Mouse (Mus musculus): ENCODE measurements around the gene Rfxank. TPM values are rescaled to one million over a fixed set of nuclear protein-coding genes. Genes with fewer than 3 reads are reported as not detected.
A peak's percentile ranks its signal among the peaks of the same experiment; 100 is the strongest.

Rfxank gene
- polyA plus RNA-seq, 2 experiments = 17.6 to 33.5 TPM

- TF ChIP-seq POLR2A (IDR thresholded peaks at IDR 0.05; ENCODE audit: borderline replicate concordance, extremely low read depth, insufficient read depth, insufficient read length) = no peak
- DNase-seq (ENCODE audit: low spot score) (no peak), ATAC-seq (ENCODE audit: low FRiP score, low read depth) (no peak)
- no peak overlapping the region for H3K9ac ChIP-seq (ENCODE audit: low read depth, low read length, severe bottlenecking)
- no peaks in the 10 kb centered on the region for H3K9me3 ChIP-seq (ENCODE audit: control insufficient read depth, low read length)
- H3K27ac ChIP-seq (replicated peaks; ENCODE audit: low read depth, low read length) = no peak overlapping the region
- H3K4me2 ChIP-seq (replicated peaks; ENCODE audit: low read depth, low read length, severe bottlenecking) = no peak overlapping the region
- H3K36me3 ChIP-seq (ENCODE audit: control insufficient read depth, insufficient read depth, low read length) = peaks cover 47% of the 10 kb centered on the region
- H3K27me3 ChIP-seq (ENCODE audit: control insufficient read depth, insufficient read depth, low read length) = no peaks in the 10 kb centered on the region
- H3K4me1 ChIP-seq (ENCODE audit: control insufficient read depth, insufficient read depth, low read length) = no peaks in the 10 kb centered on the region
- WGBS = 97% methylated on average over 4 of the region's 4 CpGs
- no peak overlapping the region for H3K4me3 ChIP-seq (replicated peaks; ENCODE audit: low read length)
Measured at GRCm38 (mm10) chr8:70179082-70179481, 40.1 kb upstream of the Rfxank start.

DNA sequence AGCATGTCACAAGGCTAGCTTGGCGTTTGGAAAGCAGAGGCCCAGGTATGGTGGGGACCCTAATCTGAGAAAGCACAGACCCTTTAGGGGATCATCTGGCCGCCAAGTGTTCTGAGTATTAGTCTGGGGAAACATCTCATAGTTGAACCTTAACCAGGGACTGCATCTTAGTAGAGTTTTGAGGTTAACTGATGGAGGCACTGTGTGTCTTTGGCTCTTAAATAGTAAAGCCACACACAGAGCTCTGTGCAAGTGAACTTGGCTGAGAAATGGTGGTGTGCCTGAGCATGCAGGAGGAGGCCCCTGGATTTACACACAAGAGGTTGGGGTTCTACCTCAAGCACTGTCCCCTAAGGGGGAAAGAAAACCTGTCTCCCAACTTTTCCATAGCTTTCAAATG is 39.3 kb upstream of the Rfxank start:
- peaks cover 2% of the 10 kb centered on the region; the same call in 1 of the 2 replicates for H3K4me1 ChIP-seq (ENCODE audit: control insufficient read depth, insufficient read depth, low read length)
- WGBS = 93% methylated on average over 2 of the region's 2 CpGs
- no peak for ATAC-seq (ENCODE audit: low FRiP score, low read depth)

GRCm38 (mm10) chr8:70174079-70174478 is 35.1 kb upstream of the Rfxank start:
- H3K9ac ChIP-seq (ENCODE audit: low read depth, low read length, severe bottlenecking) = 0 out of 2 replicates have a peak overlapping the region, but pooled peaks have one; percentile 4
- 89% methylated on average over 7 of the region's 7 CpGs for WGBS
- no peak for TF ChIP-seq POLR2A (IDR thresholded peaks at IDR 0.05; ENCODE audit: borderline replicate concordance, extremely low read depth, insufficient read depth, insufficient read length)
- H3K27ac ChIP-seq (replicated peaks; ENCODE audit: low read depth, low read length) = no peak overlapping the region
- H3K4me3 ChIP-seq (replicated peaks; ENCODE audit: low read length) = no peak overlapping the region
- no peaks in the 10 kb centered on the region for H3K27me3 ChIP-seq (ENCODE audit: control insufficient read depth, insufficient read depth, low read length)
- no peak for ATAC-seq (ENCODE audit: low FRiP score, low read depth)
- peaks cover 7% of the 10 kb centered on the region for H3K4me1 ChIP-seq (ENCODE audit: control insufficient read depth, insufficient read depth, low read length)
- H3K4me2 ChIP-seq (replicated peaks; ENCODE audit: low read depth, low read length, severe bottlenecking) = no peak overlapping the region
- no peaks in the 10 kb centered on the region for H3K9me3 ChIP-seq (ENCODE audit: control insufficient read depth, low read length)
- peaks cover 23% of the 10 kb centered on the region for H3K36me3 ChIP-seq (ENCODE audit: control insufficient read depth, insufficient read depth, low read length)
- no peak for DNase-seq (ENCODE audit: low spot score)

More for the DNA sequence above, 39.3 kb upstream of the Rfxank start:
- Histone ChIP-seq H3K9ac (ENCODE audit: low read depth, low read length, severe bottlenecking) (no peak overlapping the region), H3K36me3 (ENCODE audit: control insufficient read depth, insufficient read depth, low read length) (peaks cover 45% of the 10 kb centered on the region), H3K4me2 (replicated peaks; ENCODE audit: low read depth, low read length, severe bottlenecking) (no peak overlapping the region), H3K9me3 (ENCODE audit: control insufficient read depth, low read length) (no peaks in the 10 kb centered on the region), H3K4me3 (replicated peaks; ENCODE audit: low read length) (no peak overlapping the region), H3K27me3 (ENCODE audit: control insufficient read depth, insufficient read depth, low read length) (no peaks in the 10 kb centered on the region), H3K27ac (replicated peaks; ENCODE audit: low read depth, low read length) (no peak overlapping the region)
- DNase-seq (ENCODE audit: low spot score) = no peak
- no peak for TF ChIP-seq POLR2A (IDR thresholded peaks at IDR 0.05; ENCODE audit: borderline replicate concordance, extremely low read depth, insufficient read depth, insufficient read length)

DNA sequence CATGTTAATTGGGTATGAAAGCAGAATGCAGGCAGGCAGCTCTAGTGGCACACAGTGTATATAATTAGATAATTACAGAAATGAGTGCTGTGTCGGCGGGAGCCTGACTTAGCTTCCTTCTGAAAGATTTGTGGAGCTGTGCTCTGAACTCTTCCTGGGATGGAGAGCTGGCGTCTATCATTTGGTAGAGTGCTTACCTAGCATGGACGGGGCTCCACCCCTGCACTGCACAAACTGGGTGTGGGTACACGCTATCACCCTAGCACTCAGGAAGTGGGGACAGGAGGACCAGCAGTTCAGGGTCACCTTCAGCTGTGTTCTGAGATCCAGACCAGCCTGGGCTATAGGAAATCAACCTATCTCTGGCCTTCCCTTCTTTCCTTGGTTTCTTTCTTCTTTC is 34.4 kb upstream of the Rfxank start:
- H3K9ac ChIP-seq (ENCODE audit: low read depth, low read length, severe bottlenecking) = no peak overlapping the region
- H3K4me2 ChIP-seq (replicated peaks; ENCODE audit: low read depth, low read length, severe bottlenecking) = peak overlapping the region; percentile 60

GRCm38 (mm10) chr8:70172043-70172681 is 33.2 kb upstream of the Rfxank start, which contains the start of gene Tmem161a:
TSS of gene Tmem161a (plus strand) at chr8:70172356.
- peaks cover 7% of the 10 kb centered on the region for H3K4me1 ChIP-seq (ENCODE audit: control insufficient read depth, insufficient read depth, low read length)
- H3K4me2 ChIP-seq (replicated peaks; ENCODE audit: low read depth, low read length, severe bottlenecking) = peak within 1 kb of the TSS; percentile 60
- ATAC-seq (ENCODE audit: low FRiP score, low read depth) (peak; percentile 96), DNase-seq (ENCODE audit: low spot score) (peak; percentile 97)
- peak within 1 kb of the TSS; percentile 66 for H3K4me3 ChIP-seq (replicated peaks; ENCODE audit: low read length)
- H3K36me3 ChIP-seq (ENCODE audit: control insufficient read depth, insufficient read depth, low read length) = peaks cover 8% of the 10 kb centered on the region
- WGBS = 3% methylated on average over 27 of the region's 27 CpGs
- peak within 1 kb of the TSS; percentile 79 for H3K9ac ChIP-seq (ENCODE audit: low read depth, low read length, severe bottlenecking)
- H3K27me3 ChIP-seq (ENCODE audit: control insufficient read depth, insufficient read depth, low read length) = no peaks in the 10 kb centered on the region
- H3K9me3 ChIP-seq (ENCODE audit: control insufficient read depth, low read length) = no peaks in the 10 kb centered on the region
- 0 out of 2 replicates have a peak within 1 kb of the TSS, but pooled peaks have one; percentile 20 for H3K27ac ChIP-seq (replicated peaks; ENCODE audit: low read depth, low read length)
- peak; percentile 78; the same call in 1 of the 2 replicates for TF ChIP-seq POLR2A (IDR thresholded peaks at IDR 0.05; ENCODE audit: borderline replicate concordance, extremely low read depth, insufficient read depth, insufficient read length)

More for the DNA sequence above, 34.4 kb upstream of the Rfxank start:
- H3K27ac ChIP-seq (replicated peaks; ENCODE audit: low read depth, low read length) = no peak overlapping the region
- TF ChIP-seq POLR2A (IDR thresholded peaks at IDR 0.05; ENCODE audit: borderline replicate concordance, extremely low read depth, insufficient read depth, insufficient read length) = no peak
- no peaks in the 10 kb centered on the region for H3K9me3 ChIP-seq (ENCODE audit: control insufficient read depth, low read length)
- peak overlapping the region; percentile 66; the same call in 1 of the 2 replicates for H3K4me3 ChIP-seq (replicated peaks; ENCODE audit: low read length)
- no peaks in the 10 kb centered on the region for H3K27me3 ChIP-seq (ENCODE audit: control insufficient read depth, insufficient read depth, low read length)
- H3K36me3 ChIP-seq (ENCODE audit: control insufficient read depth, insufficient read depth, low read length) = peaks cover 18% of the 10 kb centered on the region
- ATAC-seq (ENCODE audit: low FRiP score, low read depth) = no peak
- peaks cover 7% of the 10 kb centered on the region for H3K4me1 ChIP-seq (ENCODE audit: control insufficient read depth, insufficient read depth, low read length)
- WGBS = 71% methylated on average over 5 of the region's 5 CpGs
- no peak for DNase-seq (ENCODE audit: low spot score)
